Mouse (Mus musculus): ENCODE measurements around the gene Asic2. TPM values are rescaled to one million over a fixed set of nuclear protein-coding genes. Genes with fewer than 3 reads are reported as not detected.

The Asic2 gene
- total RNA-seq, 2 experiments from 2014 or later, result not detected

DNA sequence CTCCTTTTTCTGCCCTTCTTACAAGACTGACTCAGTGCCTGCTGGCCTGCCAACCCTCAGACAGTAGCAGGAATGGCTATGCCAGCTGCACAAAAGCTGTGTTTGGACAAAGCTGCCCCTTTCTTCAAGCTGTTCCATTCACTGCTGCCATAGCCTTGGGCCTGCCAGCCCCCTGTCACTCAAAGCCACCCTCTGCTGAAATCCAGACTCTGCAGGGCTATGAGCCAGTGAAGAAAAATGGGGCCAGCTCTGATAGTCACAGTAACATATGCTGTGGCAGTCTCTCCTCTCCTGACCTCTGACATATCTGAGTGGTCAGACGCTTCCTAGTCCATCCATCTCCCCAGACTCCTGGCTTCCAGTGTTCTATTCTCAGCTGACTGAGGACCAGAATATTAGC lies 200.5 kb downstream of the Asic2 start:
- no peak for ATAC-seq (ENCODE audit: poor library complexity, severe bottlenecking)

DNA sequence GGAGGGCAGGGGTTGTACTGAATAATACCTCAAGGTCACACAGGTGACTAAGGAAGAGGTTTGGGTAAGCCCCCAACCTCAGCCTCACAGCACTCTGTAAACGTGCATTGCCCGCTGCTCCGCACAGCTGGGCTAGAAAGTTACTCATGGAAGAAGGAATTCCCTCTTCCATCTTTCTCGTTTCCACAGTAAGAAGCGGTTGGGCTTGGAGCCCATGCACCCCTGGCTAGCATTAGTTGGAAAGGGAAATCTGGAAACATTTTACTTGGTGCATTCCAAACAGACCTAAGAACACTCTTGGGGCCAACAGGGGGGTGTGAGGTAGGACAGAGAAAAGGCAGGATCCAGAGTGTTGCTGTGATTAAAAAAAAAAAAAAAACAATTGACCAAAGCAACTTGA lies 203.0 kb downstream of the Asic2 start:
- no peak for ATAC-seq (ENCODE audit: poor library complexity, severe bottlenecking)

DNA sequence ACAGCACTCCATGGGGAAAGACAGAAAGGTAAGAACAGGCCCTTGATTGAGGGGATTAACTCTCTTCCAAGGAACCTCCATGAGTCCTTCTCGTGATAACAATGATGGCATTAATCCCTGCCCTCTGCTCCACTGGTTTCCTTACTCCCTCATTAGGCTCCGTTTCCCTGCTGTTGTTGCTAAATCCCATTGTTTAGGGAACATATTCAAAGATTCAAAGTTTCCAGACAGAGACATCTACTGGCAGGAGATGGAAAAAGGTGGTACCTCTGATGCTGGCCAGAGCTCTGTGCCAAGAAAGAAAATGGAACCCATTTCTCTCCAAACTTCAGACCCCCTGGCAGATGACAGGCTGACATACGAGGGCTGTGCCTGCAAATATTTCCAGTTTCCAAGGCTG lies 203.5 kb downstream of the Asic2 start:
- no peak for ATAC-seq (ENCODE audit: poor library complexity, severe bottlenecking)

DNA sequence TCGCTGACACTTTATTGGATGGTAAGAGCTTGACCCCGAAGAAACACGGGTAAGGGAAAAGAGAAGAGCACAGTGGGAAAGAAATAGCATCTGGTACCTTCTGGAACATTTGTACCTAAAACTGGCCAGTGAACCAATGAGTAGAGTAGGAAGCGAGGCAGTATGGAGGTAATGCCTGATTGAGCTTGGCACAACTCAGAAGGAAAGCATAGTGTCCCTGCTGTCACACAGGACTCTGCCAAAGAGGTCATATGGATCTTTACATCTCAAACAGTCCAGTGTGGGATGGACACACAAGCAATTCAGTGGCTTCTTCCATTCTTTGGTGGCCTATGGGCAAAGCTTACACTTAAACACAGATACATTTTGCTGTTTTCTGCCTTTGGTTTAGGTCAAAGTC lies 211.0 kb downstream of the Asic2 start:
- no peak for ATAC-seq (ENCODE audit: poor library complexity, severe bottlenecking)

DNA sequence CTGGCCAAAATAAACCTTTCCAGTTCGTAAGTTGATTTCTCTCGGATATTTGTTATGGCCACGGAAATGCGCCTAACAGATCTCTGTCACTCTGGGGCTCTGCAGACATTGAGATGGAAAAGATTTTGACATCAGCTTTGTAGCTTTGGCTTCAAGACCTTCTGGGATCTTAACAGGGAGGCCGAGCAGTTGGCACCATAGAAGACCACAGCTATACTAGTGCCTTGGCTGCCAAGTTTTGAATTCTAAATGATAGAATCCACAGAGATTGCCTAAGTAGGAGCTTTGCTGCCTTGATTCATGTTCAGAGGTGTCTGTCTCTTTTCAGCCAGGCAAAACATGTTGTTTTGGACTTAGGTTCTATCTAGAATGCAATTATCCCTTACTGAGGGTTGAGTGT lies 217.4 kb downstream of the Asic2 start:
- ATAC-seq (ENCODE audit: poor library complexity, severe bottlenecking), result no peak

DNA sequence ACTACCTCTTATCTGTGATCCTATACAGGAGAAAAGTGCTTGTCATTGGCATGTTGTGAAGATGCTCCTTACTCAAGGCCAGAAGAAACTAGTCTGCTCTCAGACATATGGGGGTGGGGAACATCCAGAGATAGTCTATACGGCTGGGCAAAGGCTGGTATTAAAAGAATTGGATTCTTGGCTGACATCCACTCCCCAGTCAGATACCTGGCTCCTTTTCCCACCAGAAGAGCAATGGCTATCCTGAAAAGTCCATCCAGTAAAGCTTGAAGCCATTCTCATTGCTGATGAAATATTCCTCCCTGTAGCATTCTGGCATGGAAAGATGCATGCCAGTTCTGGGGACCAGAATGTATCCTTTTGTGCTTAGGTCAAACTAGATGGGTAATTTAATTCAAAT lies 218.2 kb downstream of the Asic2 start:
- no peak for ATAC-seq (ENCODE audit: poor library complexity, severe bottlenecking)

DNA sequence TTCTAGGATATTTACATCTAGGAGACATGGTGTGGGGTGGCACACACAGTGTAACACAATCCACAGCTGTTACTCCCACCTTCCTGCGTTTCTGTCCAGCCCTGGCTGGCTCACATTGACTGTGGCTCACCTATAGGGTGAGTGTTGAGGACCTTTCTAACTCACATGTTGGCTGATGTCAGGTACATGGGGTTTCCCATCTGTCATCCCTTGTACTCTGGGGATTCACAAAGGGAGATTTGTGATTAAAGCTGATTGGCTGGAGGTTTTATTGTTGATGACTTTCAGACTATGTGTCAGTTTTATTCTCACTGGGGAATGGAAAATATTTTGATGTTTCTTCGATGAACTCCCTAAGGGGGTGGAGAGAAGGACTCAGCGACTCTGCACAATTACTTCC lies 229.3 kb downstream of the Asic2 start:
- no peak for ATAC-seq (ENCODE audit: poor library complexity, severe bottlenecking)

DNA sequence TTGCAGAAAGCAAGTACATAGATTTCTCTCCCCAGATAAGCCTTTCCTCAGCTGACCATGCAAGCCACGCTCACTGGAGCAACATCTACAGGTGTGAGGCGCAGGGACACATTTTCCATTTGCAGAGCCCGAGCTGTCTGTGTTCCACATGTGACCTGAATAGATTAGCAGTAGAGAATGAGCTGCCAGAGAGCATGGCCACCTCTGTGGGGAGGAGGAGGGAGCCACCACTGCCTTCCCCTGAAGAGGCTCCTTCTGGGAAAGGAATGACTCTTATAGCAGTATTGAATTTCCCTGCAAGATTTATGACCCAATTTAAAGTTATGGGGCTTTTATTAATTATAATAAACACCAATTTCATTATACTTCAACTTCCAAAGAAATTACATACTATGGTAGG lies 230.5 kb downstream of the Asic2 start:
- ATAC-seq (ENCODE audit: poor library complexity, severe bottlenecking), result no peak

DNA sequence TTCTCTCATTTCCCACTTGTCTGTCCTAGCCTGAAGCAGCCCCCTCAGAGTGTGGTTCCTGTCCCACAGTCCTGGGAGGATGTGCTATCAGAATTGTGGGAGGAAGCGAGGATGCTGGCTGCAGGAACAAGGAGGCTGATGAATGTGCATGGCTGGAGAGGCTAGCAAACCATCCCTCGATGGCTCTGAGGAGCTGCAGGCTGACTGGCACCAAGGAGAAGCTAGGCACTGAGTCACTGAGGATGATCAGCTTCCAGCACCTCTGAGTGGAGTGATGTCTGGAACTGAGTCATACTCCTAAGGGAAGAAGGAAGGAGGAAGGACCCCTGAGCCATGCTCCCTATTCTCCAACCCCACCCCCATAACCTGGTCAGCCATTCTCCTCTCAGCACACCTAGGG lies 246.2 kb downstream of the Asic2 start:
- ATAC-seq (ENCODE audit: poor library complexity, severe bottlenecking), result no peak

DNA sequence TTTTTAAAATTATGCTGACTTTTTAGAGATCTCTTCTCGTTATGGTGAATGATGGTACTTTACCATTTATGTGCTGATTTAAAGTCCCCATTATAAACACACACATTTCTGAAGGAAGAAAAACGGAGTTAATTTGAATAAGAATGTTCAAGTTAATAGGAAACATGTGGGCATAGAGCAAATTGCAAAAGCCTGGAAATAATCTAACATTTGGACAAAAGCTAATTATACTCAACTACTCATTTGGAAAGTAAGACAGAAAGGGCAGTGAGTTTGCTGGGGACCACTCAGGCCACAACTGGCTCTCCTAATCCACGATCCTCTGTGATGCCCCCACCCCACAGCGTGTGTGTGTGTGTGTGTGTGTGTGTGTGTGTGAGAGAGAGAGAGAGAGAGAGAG lies 253.5 kb downstream of the Asic2 start:
- ATAC-seq (ENCODE audit: poor library complexity, severe bottlenecking), result no peak

DNA sequence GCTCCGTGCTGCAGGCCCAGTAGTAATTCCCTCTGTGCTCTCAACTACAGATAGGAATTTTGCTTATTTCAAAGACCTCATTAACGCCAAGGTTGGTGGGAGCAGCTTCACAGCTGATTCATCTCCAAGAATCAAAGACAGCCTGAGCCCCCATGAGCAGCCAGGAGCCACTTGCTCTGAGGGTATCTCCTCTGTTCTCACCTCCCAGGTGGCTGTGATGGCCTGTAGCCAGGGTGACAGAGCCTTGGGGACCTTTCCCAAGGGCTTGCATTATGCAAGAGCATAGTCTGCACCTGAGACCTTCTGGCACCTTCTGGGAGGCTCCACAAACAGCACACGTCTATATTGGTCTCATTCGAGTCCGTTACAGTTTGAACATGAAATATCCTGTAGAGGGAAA lies 261.3 kb downstream of the Asic2 start:
- no peak for ATAC-seq (ENCODE audit: poor library complexity, severe bottlenecking)

DNA sequence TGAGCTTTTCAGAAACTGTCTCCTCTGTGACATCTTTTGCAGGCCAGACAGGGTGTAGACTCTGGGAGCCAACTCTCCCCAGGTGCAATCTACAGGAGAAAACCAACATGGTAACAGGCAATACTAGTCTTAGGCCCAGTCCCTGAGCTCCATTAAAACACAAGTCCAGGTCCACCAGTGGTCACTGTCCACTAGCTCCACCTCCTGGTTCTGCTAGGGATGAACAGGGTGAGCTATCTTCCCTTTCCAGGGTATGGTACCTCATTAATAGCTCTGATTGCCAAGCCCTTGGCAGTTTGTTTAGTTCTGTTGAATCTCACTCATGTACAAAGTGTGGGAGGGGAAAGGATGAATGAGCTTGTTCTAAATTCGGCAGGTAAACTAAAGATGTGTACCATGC lies 270.2 kb downstream of the Asic2 start:
- ATAC-seq (ENCODE audit: poor library complexity, severe bottlenecking), result no peak

DNA sequence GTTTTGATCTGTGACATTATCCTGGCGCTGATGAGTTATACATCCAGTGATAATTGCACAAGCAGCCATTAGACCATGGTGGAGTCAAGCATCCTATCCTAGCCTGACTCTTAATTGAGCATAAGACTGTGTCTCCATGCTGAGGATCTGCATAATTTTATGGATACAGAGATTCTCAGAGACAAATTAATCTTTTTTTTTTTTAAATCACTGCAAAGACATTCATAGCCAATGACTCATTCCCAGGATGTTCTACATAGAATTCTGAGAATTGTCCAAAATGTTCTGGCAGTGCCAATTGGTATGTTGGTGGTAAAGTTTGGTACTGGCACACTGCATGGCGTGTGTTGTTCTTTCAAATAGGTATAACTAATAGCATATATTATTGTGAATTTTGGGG lies 272.8 kb downstream of the Asic2 start:
- ATAC-seq (ENCODE audit: poor library complexity, severe bottlenecking), result no peak

DNA sequence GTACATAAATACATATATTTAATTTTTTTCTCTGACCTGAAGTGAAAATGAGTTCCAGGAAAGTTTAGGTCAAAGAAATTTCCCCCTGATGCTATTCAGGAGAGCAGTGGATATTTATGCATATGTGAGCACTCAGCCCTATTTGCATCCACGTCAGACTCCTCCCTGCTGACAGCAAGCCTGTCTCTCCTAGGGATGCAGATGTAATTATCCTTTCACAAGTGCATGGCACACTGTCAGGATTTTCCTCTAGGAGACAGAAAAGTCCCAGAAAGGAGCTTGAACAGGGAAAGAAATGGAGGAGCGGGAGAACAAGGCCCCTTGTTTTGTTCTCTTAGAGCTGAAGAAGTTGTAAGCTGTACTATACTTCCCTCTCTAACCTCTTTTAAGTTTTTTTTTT lies 287.7 kb downstream of the Asic2 start:
- no peak for ATAC-seq (ENCODE audit: poor library complexity, severe bottlenecking)

DNA sequence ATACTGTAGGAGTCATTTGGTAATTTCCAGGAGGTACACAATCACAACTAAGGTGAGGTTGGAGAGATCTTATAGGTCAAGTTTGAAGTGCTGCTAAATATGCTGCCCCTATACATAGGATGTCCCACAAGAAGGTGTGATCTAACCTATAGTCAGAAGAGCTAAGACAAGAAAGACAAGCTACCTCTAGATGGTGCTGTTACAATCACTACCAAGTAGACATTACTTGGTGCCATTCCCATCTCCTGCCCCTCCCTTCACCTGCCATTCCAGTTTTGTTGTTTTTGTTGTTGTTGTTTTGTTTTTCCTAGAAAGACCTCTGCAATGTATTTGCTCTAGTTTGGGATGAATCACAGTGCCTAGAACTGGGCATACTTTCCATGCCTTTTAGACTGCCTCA lies 296.5 kb downstream of the Asic2 start:
- no peak for ATAC-seq (ENCODE audit: poor library complexity, severe bottlenecking)

DNA sequence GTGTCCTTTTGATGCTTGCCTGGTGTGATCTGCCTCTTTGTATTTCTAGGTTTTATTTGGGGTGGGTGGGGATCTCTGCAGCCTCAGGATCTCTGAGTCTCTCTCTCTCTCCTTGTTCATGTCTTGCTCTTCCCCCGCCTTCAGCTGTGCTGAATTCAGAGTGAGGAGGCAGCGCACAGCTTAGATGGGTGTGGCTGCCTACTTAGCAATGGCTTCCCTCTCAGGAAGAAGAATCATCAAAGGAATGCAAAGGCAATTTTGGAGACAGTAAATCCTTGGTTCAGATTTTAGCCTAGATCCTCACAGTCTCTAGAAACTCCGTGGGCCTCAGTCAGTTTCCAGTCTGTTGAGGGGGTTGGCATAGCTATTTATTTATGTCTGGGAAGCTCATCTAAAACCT lies 297.8 kb downstream of the Asic2 start:
- no peak for ATAC-seq (ENCODE audit: poor library complexity, severe bottlenecking)

DNA sequence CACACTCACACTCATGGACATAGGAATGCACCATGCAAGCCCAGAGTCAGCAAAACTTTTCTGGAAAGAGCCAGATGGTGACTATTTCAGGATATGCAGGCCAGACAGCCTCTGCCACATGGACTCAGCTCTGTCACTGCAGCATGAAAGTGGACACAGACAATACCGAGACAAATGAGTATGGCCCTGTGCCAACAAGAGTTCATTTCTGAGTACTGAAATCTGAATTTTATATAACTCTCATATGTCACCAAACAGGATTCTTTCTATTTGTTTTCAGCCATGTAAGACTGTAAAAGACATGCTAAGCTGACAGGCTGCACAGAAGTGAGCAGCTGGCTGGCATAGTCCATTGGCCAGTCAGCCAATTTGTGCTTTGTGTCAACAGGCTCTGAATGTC lies 309.4 kb downstream of the Asic2 start:
- ATAC-seq (ENCODE audit: poor library complexity, severe bottlenecking), result no peak

DNA sequence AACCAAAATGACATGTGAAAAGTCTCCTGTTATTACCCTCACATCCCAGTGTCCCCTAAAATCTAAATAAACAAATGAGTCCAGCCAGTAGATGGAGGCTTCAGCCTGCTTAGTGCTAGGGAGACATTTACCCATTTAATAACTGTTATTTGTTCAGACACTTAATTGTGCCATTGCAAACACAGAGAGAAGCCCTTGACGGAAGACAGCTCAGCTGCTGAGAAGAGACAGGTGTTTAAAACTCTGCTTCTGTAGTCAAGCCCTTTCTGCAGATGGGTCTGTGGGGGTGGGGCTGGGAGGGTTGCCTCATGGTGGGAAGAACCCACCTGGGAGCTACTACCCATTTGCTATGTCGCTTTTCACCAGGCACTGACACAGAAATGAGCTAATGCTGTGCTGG lies 311.1 kb downstream of the Asic2 start:
- ATAC-seq (ENCODE audit: poor library complexity, severe bottlenecking), result no peak

DNA sequence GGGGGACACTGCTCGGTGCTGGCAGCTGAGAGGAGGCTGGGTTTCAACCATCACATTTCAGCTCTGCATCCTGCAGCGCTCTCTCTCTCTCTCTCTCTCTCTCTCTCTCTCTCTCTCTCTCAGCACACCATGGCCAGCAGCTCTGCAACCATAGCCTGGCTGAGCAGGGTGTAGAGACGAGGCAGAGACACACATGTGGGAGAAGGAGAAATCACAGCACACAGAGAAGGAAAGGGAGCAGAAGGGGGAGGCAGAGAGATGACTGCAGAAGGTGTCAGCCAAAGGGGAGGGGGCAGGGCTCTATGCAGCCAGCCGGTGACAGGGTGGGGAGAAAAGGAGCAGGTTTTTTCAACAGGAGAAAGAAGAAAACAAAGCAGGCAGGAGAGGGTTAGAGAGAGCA lies 320.4 kb downstream of the Asic2 start:
- ATAC-seq (ENCODE audit: poor library complexity, severe bottlenecking), result no peak

DNA sequence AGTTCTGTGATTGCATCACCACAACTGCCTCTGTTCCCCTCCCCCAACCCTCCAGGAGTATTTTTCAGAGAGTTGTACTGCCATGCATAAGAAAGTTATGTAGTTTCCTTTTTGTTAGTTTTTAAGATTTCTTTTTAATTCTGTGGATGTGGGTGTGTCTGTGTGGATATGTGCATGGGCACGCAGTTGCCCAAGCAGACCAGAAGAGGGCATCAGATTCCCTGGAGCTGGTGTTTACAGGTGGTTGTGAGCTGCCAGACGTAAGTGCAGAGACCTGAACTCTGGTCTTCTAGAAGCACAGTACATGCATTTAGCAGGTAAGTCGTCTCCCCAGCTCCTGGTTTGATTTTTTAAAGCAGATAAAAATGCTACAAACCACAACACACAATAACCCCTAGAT lies 322.7 kb downstream of the Asic2 start:
- ATAC-seq (ENCODE audit: poor library complexity, severe bottlenecking), result no peak

DNA sequence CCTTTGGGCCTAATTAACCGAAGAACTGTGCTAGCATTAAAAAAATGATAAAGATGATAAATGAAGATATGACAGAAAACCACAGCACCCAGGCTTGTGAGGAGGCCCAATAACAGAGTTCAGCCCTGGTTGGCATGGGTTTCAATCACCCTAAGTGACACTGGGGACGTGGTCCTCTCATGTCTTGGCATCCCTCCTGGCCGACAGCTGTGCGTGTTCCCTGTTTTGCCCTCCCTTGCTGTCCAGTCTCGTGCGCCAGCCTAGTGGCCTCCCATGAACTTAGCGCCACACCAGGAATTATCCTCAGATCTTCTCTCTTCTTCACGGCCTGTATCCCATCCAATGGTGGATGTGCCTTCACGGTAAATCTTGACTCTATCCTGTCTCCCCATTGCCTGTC lies 331.9 kb downstream of the Asic2 start:
- no peak for ATAC-seq (ENCODE audit: poor library complexity, severe bottlenecking)

DNA sequence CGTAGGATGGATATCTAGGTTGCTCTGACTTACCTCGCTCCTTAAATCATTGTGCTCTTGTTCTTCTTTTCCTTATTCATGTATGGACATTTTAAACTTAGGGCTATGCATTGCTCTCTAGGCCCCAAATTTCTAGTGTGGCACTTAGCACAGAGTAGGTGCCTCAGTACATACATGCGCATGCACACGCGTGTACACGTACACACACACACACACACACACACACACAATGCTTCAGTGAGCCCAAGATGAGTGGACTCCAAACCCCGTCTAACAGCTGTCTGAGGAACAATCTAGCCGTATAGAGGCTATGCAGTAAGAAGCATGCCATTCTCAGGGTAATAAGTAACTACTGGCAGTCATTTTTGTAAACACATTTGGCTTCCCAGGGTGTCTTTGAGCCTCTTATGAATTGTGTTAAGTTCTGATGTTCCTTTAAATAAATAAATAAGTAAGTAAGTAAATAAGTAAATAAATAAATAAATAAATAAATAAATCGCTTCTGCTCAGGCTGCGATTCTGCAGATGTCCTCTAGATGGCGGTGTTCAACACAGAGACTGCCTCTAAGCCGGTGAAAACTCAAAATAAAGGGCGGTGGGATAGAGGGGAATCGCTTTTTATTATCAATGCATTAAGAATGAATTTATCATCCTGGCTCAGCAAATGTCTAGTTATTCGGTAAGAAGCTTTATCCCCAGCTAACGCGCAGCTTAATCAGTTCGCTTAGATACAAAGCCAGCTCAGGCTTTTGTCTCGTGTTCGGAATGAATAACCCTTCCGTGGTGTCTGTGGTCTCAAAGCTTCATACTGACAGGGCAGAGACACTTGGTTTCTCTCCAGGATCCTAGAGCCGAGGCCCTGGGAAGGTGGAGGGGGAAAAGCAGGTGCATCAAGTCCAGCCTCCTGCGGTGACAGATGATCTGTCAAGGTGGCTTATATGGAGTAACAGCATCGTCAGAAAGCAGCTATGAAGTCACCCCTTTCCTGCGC lies 333.6 kb downstream of the Asic2 start:
- ATAC-seq (ENCODE audit: poor library complexity, severe bottlenecking), result no peak

DNA sequence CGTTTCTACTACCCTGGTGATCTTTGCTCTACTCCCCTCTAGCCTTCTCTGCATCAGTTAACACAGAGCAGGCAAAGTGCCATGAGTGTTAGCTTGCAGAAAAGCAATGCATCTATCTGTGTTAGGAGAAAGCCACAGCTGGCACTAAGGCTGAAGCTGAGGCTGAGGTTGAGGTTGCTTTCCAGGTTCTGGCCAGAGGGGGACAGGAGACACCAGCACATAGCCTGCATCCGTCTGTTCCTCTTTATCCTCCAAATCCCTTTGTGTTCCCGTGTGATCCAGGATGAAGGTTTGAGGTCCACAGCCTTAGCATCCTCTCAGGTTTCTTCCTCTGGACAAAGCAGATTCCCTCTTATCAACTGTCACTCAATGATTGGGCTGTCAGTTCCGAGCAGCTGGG lies 343.1 kb downstream of the Asic2 start:
- ATAC-seq (ENCODE audit: poor library complexity, severe bottlenecking), result no peak
